Mouse (Mus musculus) CH12.LX (cell line): ENCODE results near the gene Fgfr2. TPM values are rescaled to one million over a fixed set of nuclear protein-coding genes. Genes with fewer than 3 reads are reported as not detected.
A peak's percentile ranks its signal among the peaks of the same experiment; 100 is the strongest.

Source experiments
- DNase-seq: peaks from one replicate; pipeline ENCODE4 v3.0.0-alpha.2; 2013; ENCODE audit errors: extremely low read depth
- H3K27ac ChIP-seq: 2 replicates; pipeline ENCODE4 v1.5.1; 2012; ENCODE audit warnings: low read depth, mild to moderate bottlenecking, control low read depth, moderate library complexity; ENCODE audit not compliant: insufficient read depth
- H3K27me3 ChIP-seq: replicated peaks from 2 replicates; pipeline ENCODE3; 2012; ENCODE audit warnings: inconsistent platforms
- H3K36me3 ChIP-seq, 2 experiments: replicated peaks in 1 of 2; 2 replicates each; pipeline versions ENCODE3 to v1.6.1; 2012; ENCODE audit warnings: inconsistent platforms in 1 of 2, low read length in 1 of 2, mild to moderate bottlenecking in 1 of 2, mixed read lengths in 1 of 2, moderate library complexity in 1 of 2; ENCODE audit not compliant: control insufficient read depth in 1 of 2, insufficient read depth in 1 of 2
- H3K4me1 ChIP-seq, 2 experiments: 2 replicates each; pipeline ENCODE4 v1.6.1; 2012; ENCODE audit warnings: inconsistent platforms in 1 of 2, moderate library complexity in 1 of 2; ENCODE audit not compliant: insufficient read depth in 2 of 2, control insufficient read depth in 1 of 2
- H3K4me2 ChIP-seq: 2 replicates; pipeline ENCODE4 v1.6.1; 2012; ENCODE audit warnings: low read depth, mild to moderate bottlenecking, control low read depth; ENCODE audit not compliant: poor library complexity, insufficient read depth, severe bottlenecking
- H3K4me3 ChIP-seq, 3 experiments: fragments of 150-350 bp in 1 of 3; sonication (generic) in 1 of 3; replicated peaks in 1 of 3; 2 replicates each; pipeline versions ENCODE3 to v1.5.1; 2011 to 2012; ENCODE audit warnings: low read depth in 2 of 3, low read length in 2 of 3, mild to moderate bottlenecking in 2 of 3, moderate library complexity in 2 of 3, control low read depth in 1 of 3, improper control_type of control experiment in 1 of 3, inconsistent platforms in 1 of 3, mixed read lengths in 1 of 3; ENCODE audit not compliant: poor library complexity in 1 of 3
- H3K79me2 ChIP-seq: replicated peaks from 2 replicates; pipeline ENCODE4 v1.6.1; 2012; ENCODE audit warnings: mild to moderate bottlenecking, moderate library complexity; ENCODE audit not compliant: control insufficient read depth, poor library complexity, insufficient read depth, severe bottlenecking; ENCODE audit errors: extremely low read depth
- H3K9ac ChIP-seq: 2 replicates; pipeline ENCODE4 v1.6.1; 2012; ENCODE audit warnings: low read depth, mild to moderate bottlenecking, control low read depth, moderate library complexity; ENCODE audit not compliant: insufficient read depth
- H3K9me3 ChIP-seq: replicated peaks from 2 replicates; pipeline ENCODE3; 2012; ENCODE audit warnings: low read length, inconsistent platforms, mixed read lengths
- CHD2 ChIP-seq: IDR thresholded peaks from 2 replicates; pipeline ENCODE4 v1.6.1; 2011; ENCODE audit warnings: low read length, improper control_type of control experiment
- CTCF ChIP-seq, 2 experiments: IDR thresholded peaks in 1 of 2; conservative IDR thresholded peaks in 1 of 2; 2 replicates each; pipeline ENCODE4 v1.5.1; 2011 to 2012; ENCODE audit warnings: low read depth in 2 of 2, low read length in 2 of 2, improper control_type of control experiment in 1 of 2, inconsistent platforms in 1 of 2, mild to moderate bottlenecking in 1 of 2, moderate library complexity in 1 of 2
- ETS1 ChIP-seq: conservative IDR thresholded peaks from 2 replicates; pipeline ENCODE4 v1.6.1; 2012; ENCODE audit warnings: low read depth, mild to moderate bottlenecking, inconsistent platforms, low read length, improper control_type of control experiment, moderate library complexity
- JUND ChIP-seq: conservative IDR thresholded peaks from 2 replicates; pipeline ENCODE4 v1.6.1; 2011; ENCODE audit warnings: low read depth, low read length, improper control_type of control experiment
- KAT2A ChIP-seq: IDR thresholded peaks from 2 replicates; pipeline ENCODE4 v1.6.1; 2012; ENCODE audit warnings: low read length, improper control_type of control experiment, inconsistent platforms; ENCODE audit not compliant: insufficient replicate concordance
- MAZ ChIP-seq: IDR thresholded peaks from 2 replicates; pipeline ENCODE4 v1.6.1; 2012; ENCODE audit warnings: low read depth, mild to moderate bottlenecking, inconsistent platforms, low read length, improper control_type of control experiment, moderate library complexity
- NELFE ChIP-seq: IDR thresholded peaks from 2 replicates; pipeline ENCODE4 v1.6.1; 2011; ENCODE audit warnings: low read depth, low read length, improper control_type of control experiment
- NRF1 ChIP-seq: IDR thresholded peaks from 2 replicates; pipeline ENCODE4 v1.6.1; 2014; ENCODE audit warnings: low read depth, mild to moderate bottlenecking, inconsistent platforms, low read length, improper control_type of control experiment, moderate library complexity
- POLR2A ChIP-seq: IDR thresholded peaks from 2 replicates; pipeline ENCODE4 v1.6.1; 2011; ENCODE audit warnings: low read depth, mild to moderate bottlenecking, improper control_type of control experiment, low read length
- POLR2AphosphoS2 ChIP-seq: IDR thresholded peaks from 2 replicates; pipeline ENCODE4 v1.6.1; 2011; ENCODE audit warnings: low read depth, low read length, improper control_type of control experiment
- SIN3A ChIP-seq: IDR thresholded peaks from 2 replicates; pipeline ENCODE4 v1.6.1; 2012; ENCODE audit warnings: low read length, improper control_type of control experiment, inconsistent platforms
- ZKSCAN1 ChIP-seq: IDR thresholded peaks from 2 replicates; pipeline ENCODE4 v1.6.1; 2012; ENCODE audit warnings: low read depth, inconsistent platforms, low read length, improper control_type of control experiment, borderline replicate concordance
- ZMIZ1 ChIP-seq: IDR thresholded peaks from 2 replicates; pipeline ENCODE4 v1.6.1; 2012; ENCODE audit warnings: low read depth, mild to moderate bottlenecking, inconsistent platforms, low read length, improper control_type of control experiment
- dilution Hi-C: fragments of 300-500 bp; cut with MboI; formaldehyde crosslinking; loops from 2 replicates; pipeline ENCODE4 v1.14.3; 2020; ENCODE audit warnings: low sequenced_read_pairs; ENCODE audit not compliant: extremely low pct_unique_long_range_greater_than_20kb, extremely low pct_ligation_motif_present
- in situ Hi-C: fragments of 300-500 bp; cut with MboI; formaldehyde crosslinking; loops from 3 replicates; pipeline ENCODE4 v1.14.3; 2019; ENCODE audit warnings: low sequenced_read_pairs, low pct_ligation_motif_present, low pct_unique_long_range_greater_than_20kb, mixed read lengths
- polyA plus RNA-seq: library from polyadenylated mRNA; unstranded; fragments of >175 nt; gene quantifications from 2 replicates; pipeline ENCODE4 v1.2.1, GENCODE M21; 2012; ENCODE audit warnings: low read depth; ENCODE audit not compliant: insufficient read length
- total RNA-seq, 2 experiments: library from RNA; depleted of rRNA; stranded (reverse); fragments of 300-350 nt in 1 of 2; fragments of >200 nt in 1 of 2; gene quantifications; 2 replicates each; pipeline ENCODE4 v1.2.3; 2012 to 2014

Gene Fgfr2
- total and polyA plus RNA-seq, 3 experiments: not detected

DNA sequence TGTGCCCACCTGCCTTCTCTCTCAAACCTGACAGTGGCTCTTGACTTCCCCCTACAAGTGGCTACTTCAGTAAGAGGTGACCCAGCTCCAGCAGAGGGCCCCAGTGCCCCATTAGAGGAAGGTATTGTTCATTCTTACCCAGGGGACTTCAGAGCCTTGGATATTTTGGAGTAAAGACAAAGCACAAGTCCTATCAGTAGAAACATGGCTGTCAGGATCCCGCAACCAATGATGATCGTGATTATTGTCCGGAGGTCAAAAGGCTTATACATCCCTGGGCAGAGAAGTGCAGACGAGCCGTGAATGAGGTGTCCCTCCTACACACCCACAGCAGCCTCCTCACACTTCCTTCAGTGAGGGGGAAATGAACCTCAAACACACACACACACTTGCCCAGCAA lies 1796.1 kb downstream of the Fgfr2 start:
- dilution Hi-C loops (no loop called here), in situ Hi-C loops (no loop called here)
- H3K36me3 ChIP-seq: peaks cover 0 to 25% of the 10 kb centered on the region in 2 experiments

DNA sequence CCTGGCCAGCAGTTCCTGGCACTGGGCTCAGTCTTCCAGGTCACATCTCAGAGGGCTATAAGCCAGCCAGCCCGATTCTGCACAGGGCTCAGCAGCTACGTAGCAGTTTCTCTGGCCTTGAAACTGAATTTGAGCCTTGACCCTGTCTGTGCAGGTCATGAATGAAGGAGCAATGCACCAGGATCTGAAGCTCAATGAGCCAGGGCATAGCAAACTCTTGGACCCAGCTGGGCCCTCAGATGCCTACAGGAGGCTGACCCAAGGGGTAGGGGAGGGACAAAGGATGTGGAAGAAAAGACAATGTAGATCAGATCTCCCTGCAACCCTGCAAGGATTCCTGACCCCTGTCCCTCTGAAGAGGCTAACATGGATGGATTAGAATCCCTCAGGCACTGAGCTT lies 1801.0 kb downstream of the Fgfr2 start, which contains the start of gene Cuzd1:
Gene Cuzd1, minus strand, starts transcription at position 101 of the 400 bp plus-strand sequence.
- dilution Hi-C loops: no loop called here
- Histone ChIP-seq H3K4me1 (no peaks in the 10 kb centered on the region), H3K27ac (no peak within 1 kb of the TSS), H3K9ac (no peak within 1 kb of the TSS), H3K4me3 (no peak within 1 kb of the TSS), H3K36me3 (peaks cover 0 to 12% of the 10 kb centered on the region in 2 experiments), H3K4me2 (no peak within 1 kb of the TSS), H3K9me3 (no peaks in the 10 kb centered on the region), H3K79me2 (no peaks in the 10 kb centered on the region), H3K27me3 (no peaks in the 10 kb centered on the region)
- TF ChIP-seq ZMIZ1 (no peak), ZKSCAN1 (no peak), SIN3A (no peak), POLR2AphosphoS2 (no peak), JUND (no peak), MAZ (no peak), KAT2A (no peak), ETS1 (no peak), NELFE (no peak)
- in situ Hi-C loops: no loop called here
- DNase-seq: no peak

More for the DNA sequence above, 1796.1 kb downstream of the Fgfr2 start:
- no peak overlapping the region for H3K4me2 ChIP-seq
- 0 out of 4 replicates have a peak, but pooled peaks of 1 of the 2 experiments have one; percentile 19 for TF ChIP-seq CTCF (conservative IDR thresholded peaks at IDR 0.05 in 1 of 2, IDR thresholded peaks at IDR 0.05 in 1 of 2; ENCODE audit: low read depth in 2 of 2, low read length in 2 of 2)
- TF ChIP-seq POLR2A: no peak
- H3K9me3 ChIP-seq: no peaks in the 10 kb centered on the region
- H3K9ac ChIP-seq: no peak overlapping the region
- no peak for DNase-seq
- H3K27ac ChIP-seq: no peak overlapping the region
- H3K4me3 ChIP-seq: no peak overlapping the region
- H3K27me3 ChIP-seq: no peaks in the 10 kb centered on the region
- no peaks in the 10 kb centered on the region for H3K79me2 ChIP-seq
- H3K4me1 ChIP-seq: no peaks in the 10 kb centered on the region

DNA sequence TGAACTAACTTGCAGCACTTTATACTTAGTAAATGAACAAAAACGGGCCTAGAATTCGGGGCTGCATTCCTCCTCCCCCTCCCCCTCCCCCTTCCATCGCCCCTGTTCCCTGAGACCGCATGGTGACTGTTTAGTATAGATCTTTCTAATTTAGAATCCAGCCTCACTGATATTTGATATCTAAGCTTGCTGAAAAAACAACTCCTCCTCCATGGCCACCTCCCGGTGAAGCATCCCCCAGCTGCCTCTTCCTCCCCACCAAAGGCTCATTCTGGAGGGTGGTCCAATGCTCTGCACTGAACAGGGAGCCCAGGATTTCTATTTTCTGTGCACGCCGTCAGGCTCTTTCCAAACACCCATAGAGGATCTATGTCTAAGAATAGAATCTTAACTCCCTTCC lies 1804.8 kb downstream of the Fgfr2 start:
- dilution Hi-C loops (no loop called here), in situ Hi-C loops (no loop called here)
- Histone ChIP-seq H3K79me2 (no peaks in the 10 kb centered on the region), H3K4me2 (no peak overlapping the region), H3K9ac (no peak overlapping the region), H3K27me3 (no peaks in the 10 kb centered on the region), H3K4me1 (peaks cover 0 to 4% of the 10 kb centered on the region in 2 experiments; a peak in 2 of 4 replicates), H3K4me3 (no peak overlapping the region), H3K36me3 (peaks cover 0 to 6% of the 10 kb centered on the region in 2 experiments), H3K9me3 (no peaks in the 10 kb centered on the region), H3K27ac (no peak overlapping the region)
- no peak for TF ChIP-seq CTCF (conservative IDR thresholded peaks at IDR 0.05 in 1 of 2, IDR thresholded peaks at IDR 0.05 in 1 of 2; ENCODE audit: low read depth in 2 of 2, low read length in 2 of 2)
- no peak for TF ChIP-seq CHD2
- no peak for TF ChIP-seq NRF1
- no peak for DNase-seq
